Comparison of ENCODE assay signal across 10 mouse cellular contexts in genomic region chr1:88742372-88742771, GRCm38 (mm10). TPM values are rescaled to one million over a fixed set of nuclear protein-coding genes. Genes with fewer than 3 reads are reported as not detected.
A peak's percentile ranks its signal among the peaks of the same experiment; 100 is the strongest.
DNase-seq lines count a peak whose midpoint lies in the region; ATAC-seq and TF ChIP-seq lines count a peak whose summit lies in the region.
"Had no signal": no experiment of that assay in that cellular context is flagged by ENCODE, and none has a peak within 500 bp of the region (broad histone marks: within the 10 kb centered on the region; RNA-seq: fewer than 3 reads in every experiment).

No protein-coding gene starts in this region.

- no peak overlapping the region for H3K4me2 ChIP-seq in hindbrain, embryonic 14.5 days (replicated peaks)
- H3K4me2 ChIP-seq in hindbrain, embryonic 13.5 days: no peak overlapping the region
- H3K4me2 ChIP-seq: embryonic facial prominence, embryonic 13.5 days; limb, embryonic 15.5 days had no signal

- no peaks in the 10 kb centered on the region for H3K9me3 ChIP-seq in hindbrain, embryonic 14.5 days (ENCODE audit: control insufficient read depth, low read length)
- H3K9me3 ChIP-seq in hindbrain, embryonic 13.5 days: no peaks in the 10 kb centered on the region
- H3K9me3 ChIP-seq in embryonic facial prominence, embryonic 10.5 days: no peaks in the 10 kb centered on the region
- H3K9me3 ChIP-seq: embryonic facial prominence, embryonic 13.5 days; limb, embryonic 15.5 days had no signal

- no peaks in the 10 kb centered on the region for H3K27me3 ChIP-seq in hindbrain, embryonic 14.5 days (ENCODE audit: control insufficient read depth, insufficient read depth, low read length)
- no peaks in the 10 kb centered on the region for H3K27me3 ChIP-seq in hindbrain, embryonic 13.5 days
- H3K27me3 ChIP-seq in embryonic facial prominence, embryonic 10.5 days (replicated peaks; ENCODE audit: low read depth, poor library complexity, severe bottlenecking): no peaks in the 10 kb centered on the region
- H3K27me3 ChIP-seq: embryonic facial prominence, embryonic 13.5 days; limb, embryonic 15.5 days had no signal

- no peak overlapping the region for H3K4me3 ChIP-seq in hindbrain, embryonic 14.5 days (replicated peaks; ENCODE audit: low read length)
- H3K4me3 ChIP-seq in hindbrain, embryonic 13.5 days: no peak overlapping the region
- no peak overlapping the region for H3K4me3 ChIP-seq in embryonic facial prominence, embryonic 10.5 days
- H3K4me3 ChIP-seq in left cerebral cortex, adult 2 months: no peak overlapping the region
- H3K4me3 ChIP-seq: embryonic facial prominence, embryonic 13.5 days; limb, embryonic 15.5 days had no signal

- intact Hi-C loops in left cerebral cortex, adult 2 months (cut with DNase I): loop anchor here (1.0 to 10.0 kb wide), 4 partner anchors 318 to 862 kb away; no protein-coding TSS in a partner anchor

- ATAC-seq in hindbrain, embryonic 14.5 days (ENCODE audit: low FRiP score): no peak
- no peak for ATAC-seq in hindbrain, embryonic 13.5 days (ENCODE audit: low FRiP score)
- no peak for ATAC-seq in erythroid progenitor cell, adult 5-6 weeks (replicated peaks; ENCODE audit: low FRiP score, poor library complexity, severe bottlenecking)

- H3K36me3 ChIP-seq in hindbrain, embryonic 14.5 days (replicated peaks; ENCODE audit: control insufficient read depth, insufficient read depth): no peaks in the 10 kb centered on the region
- H3K36me3 ChIP-seq in hindbrain, embryonic 13.5 days: no peaks in the 10 kb centered on the region
- H3K36me3 ChIP-seq in embryonic facial prominence, embryonic 10.5 days (replicated peaks): no peaks in the 10 kb centered on the region
- H3K36me3 ChIP-seq: embryonic facial prominence, embryonic 13.5 days; limb, embryonic 15.5 days had no signal

- 54% methylated on average over 7 of the region's 7 CpGs for WGBS in hindbrain, embryonic 14.5 days
- WGBS in hindbrain, embryonic 13.5 days: 52% methylated on average over 7 of the region's 7 CpGs
- 56% methylated on average over 7 of the region's 7 CpGs for WGBS in embryonic facial prominence, embryonic 10.5 days

- no peak overlapping the region for H3K27ac ChIP-seq in hindbrain, embryonic 14.5 days
- no peak overlapping the region for H3K27ac ChIP-seq in hindbrain, embryonic 13.5 days
- H3K27ac ChIP-seq in embryonic facial prominence, embryonic 10.5 days (replicated peaks): no peak overlapping the region
- H3K27ac ChIP-seq in left cerebral cortex, adult 2 months: no peak overlapping the region
- H3K27ac ChIP-seq: embryonic facial prominence, embryonic 13.5 days; limb, embryonic 15.5 days had no signal

- no peak overlapping the region for H3K9ac ChIP-seq in hindbrain, embryonic 14.5 days
- no peak overlapping the region for H3K9ac ChIP-seq in hindbrain, embryonic 13.5 days
- H3K9ac ChIP-seq: embryonic facial prominence, embryonic 13.5 days; limb, embryonic 15.5 days had no signal

- peak; percentile 87 for TF ChIP-seq CTCF in left cerebral cortex, adult 2 months (IDR thresholded peaks at IDR 0.05)

- H3K4me1 ChIP-seq in hindbrain, embryonic 14.5 days (replicated peaks; ENCODE audit: control insufficient read depth, insufficient read depth, low read length): no peaks in the 10 kb centered on the region
- H3K4me1 ChIP-seq in hindbrain, embryonic 13.5 days (replicated peaks): no peaks in the 10 kb centered on the region
- peaks cover 6% of the 10 kb centered on the region; the same call in 1 of the 2 replicates for H3K4me1 ChIP-seq in embryonic facial prominence, embryonic 10.5 days

- DNase-seq in hindbrain, embryonic 14.5 days (ENCODE audit: low spot score): peak; percentile 86
- DNase-seq in CD4-positive, CD25-positive, alpha-beta regulatory T cell, adult 2 months (ENCODE audit: low read depth, low spot score): peak; percentile 84
- peak; percentile 73 for DNase-seq in ZHBTc4 (ENCODE audit: low read depth, low spot score)
- peak; percentile 65 for DNase-seq in embryonic facial prominence, embryonic 10.5 days (ENCODE audit: low spot score)
- peak; percentile 53 to 60 for DNase-seq in left cerebral cortex, adult 2 months (ENCODE audit: extremely low spot score in 1 of 2, low spot score in 2 of 2)
- DNase-seq in retina, postnatal 7 days (ENCODE audit: low read depth, low spot score): peak; percentile 47

RNA-seq across cellular contexts. Expression of gene Arl4c, which starts 40.4 kb away (rescaled TPM):
- polyA plus RNA-seq in hindbrain, embryonic 14.5 days (2014; fragmentation: Nextera tagmentation; extraction: Ambion mirVana): 23.0 and 26.2 TPM in 2 replicates
- polyA plus RNA-seq in hindbrain, embryonic 13.5 days (2015; fragmentation: Nextera tagmentation; extraction: Ambion mirVana): 41.3 and 42.8 TPM in 2 replicates
- polyA plus RNA-seq in embryonic facial prominence, embryonic 10.5 days (2016; fragmentation: Nextera tagmentation; extraction: Ambion mirVana): 14.8 and 15.4 TPM in 2 replicates
- 10 to 100 TPM; 35.7 to 39.2 TPM for total RNA-seq in left cerebral cortex, adult 2 months (2021)
- 2.9 and 4.0 TPM in 2 replicates for total RNA-seq in erythroid progenitor cell, adult 5-6 weeks (2015; ENCODE audit: low replicate concordance)
- total RNA-seq in erythroid progenitor cell, adult 5-6 weeks (2017; ENCODE audit: low replicate concordance): 2.6 and 4.7 TPM in 2 replicates
